Mouse (Mus musculus) embryonic fibroblast, embryonic 13.5 days (primary cell): ENCODE data around the gene Spata6.

Experiments
- CTCF ChIP-seq: IDR thresholded peaks from 2 replicates; pipeline ENCODE4 v1.5.1; 2011; ENCODE audit warnings: mild to moderate bottlenecking, control low read depth, low read length, moderate library complexity, borderline replicate concordance; ENCODE audit not compliant: insufficient read depth
- POLR2A ChIP-seq: IDR thresholded peaks from 2 replicates; pipeline ENCODE4 v1.6.1; 2011; ENCODE audit warnings: low read depth, mild to moderate bottlenecking, control low read depth, low read length, moderate library complexity

DNA sequence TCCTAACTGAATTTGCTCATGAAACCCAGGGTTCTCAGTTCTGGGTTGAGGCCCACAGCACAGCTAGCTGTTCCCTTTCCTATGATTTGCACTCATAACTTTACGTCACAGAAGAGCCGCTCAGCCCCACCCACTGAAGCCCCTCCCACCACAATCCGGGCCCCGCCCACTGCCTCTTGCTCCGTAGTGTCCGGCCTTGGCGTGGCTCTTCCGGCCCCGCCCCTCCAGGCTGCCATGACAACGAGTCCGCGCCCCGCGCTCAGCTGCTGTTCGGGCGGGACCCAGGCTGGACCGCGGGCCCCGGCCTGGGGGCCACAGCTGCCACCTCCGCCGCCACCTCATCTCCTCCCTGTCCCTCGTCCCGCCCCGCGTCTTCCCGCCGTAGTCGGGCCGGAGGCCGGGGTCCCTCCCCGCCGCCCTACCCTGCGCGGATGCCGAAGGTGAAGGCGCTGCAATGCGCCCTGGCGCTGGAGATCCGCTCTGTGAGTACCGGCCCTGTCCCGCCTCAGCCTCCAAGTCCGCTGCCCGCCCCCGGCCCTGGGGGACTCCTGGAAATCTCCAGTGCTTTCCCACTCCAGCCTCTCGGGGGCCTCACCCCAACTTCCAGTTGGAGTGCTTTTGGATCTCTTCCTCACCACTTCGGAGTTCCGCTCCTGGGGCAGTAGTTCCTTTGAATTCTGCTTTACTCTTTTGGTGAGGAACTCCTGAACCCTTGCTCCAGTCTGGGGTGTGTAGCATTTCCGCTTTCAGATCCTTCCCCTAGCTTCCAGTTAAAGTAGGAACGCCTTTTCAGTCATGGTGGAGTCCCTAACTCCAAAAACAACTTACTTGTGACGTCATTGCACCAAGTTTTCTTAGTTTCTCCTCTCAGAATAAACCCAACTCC, at the start of gene Spata6:
- TF ChIP-seq CTCF (no peak), POLR2A (peak; percentile 63)
